Mouse (Mus musculus) limb, embryonic 15.5 days (tissue): Measurements from ENCODE around the gene Ypel3. TPM values are rescaled to one million over a fixed set of nuclear protein-coding genes. Genes with fewer than 3 reads are reported as not detected.

Source experiments
- ATAC-seq: fragments of 200-750 bp; cut with Nextera tagmentation; 2 replicates; pipeline ENCODE4 v1.8.0; 2017; ENCODE audit warnings: low read depth, moderate TSS enrichment; ENCODE audit not compliant: insufficient number of reproducible peaks, low FRiP score, low TSS enrichment
- H3K27ac ChIP-seq: fragments of 300-500 bp; sonication (generic); 2 replicates; pipeline ENCODE4 v1.5.1; 2015; ENCODE audit warnings: moderate library complexity, mild to moderate bottlenecking, inconsistent platforms
- H3K27me3 ChIP-seq: fragments of 300-500 bp; sonication (generic); 2 replicates; pipeline ENCODE4 v1.6.1; 2015; ENCODE audit warnings: inconsistent platforms
- H3K36me3 ChIP-seq: fragments of 300-500 bp; sonication (generic); 2 replicates; pipeline ENCODE4 v1.6.1; 2015; ENCODE audit warnings: inconsistent platforms
- H3K4me1 ChIP-seq: fragments of 300-500 bp; sonication (generic); 2 replicates; pipeline ENCODE4 v1.6.1; 2015; ENCODE audit warnings: inconsistent platforms
- H3K4me2 ChIP-seq: fragments of 300-500 bp; sonication (generic); 2 replicates; pipeline ENCODE4 v1.6.1; 2015; ENCODE audit warnings: mild to moderate bottlenecking, inconsistent platforms
- H3K4me3 ChIP-seq: fragments of 300-500 bp; sonication (generic); 2 replicates; pipeline ENCODE4 v1.5.1; 2015; ENCODE audit warnings: mild to moderate bottlenecking, inconsistent platforms
- H3K9ac ChIP-seq: fragments of 300-500 bp; sonication (generic); 2 replicates; pipeline ENCODE4 v1.6.1; 2015; ENCODE audit warnings: inconsistent platforms
- H3K9me3 ChIP-seq: fragments of 300-500 bp; sonication (generic); 2 replicates; pipeline ENCODE4 v1.6.1; 2016; ENCODE audit warnings: inconsistent platforms
- WGBS: fragments of 180-500 bp; shearing (Covaris S2); methylation state at CpG from one replicate; pipeline ENCODE4 v1.1.7; 2015; 5-methylcytosine and 5-hydroxymethylcytosine counted together
- polyA plus RNA-seq: library from polyadenylated mRNA; unstranded; fragments of >200 nt; fragmentation: Nextera tagmentation; extraction: Ambion mirVana; gene quantifications from 2 replicates; pipeline ENCODE4 v1.2.1, GENCODE M21; 2015

The Ypel3 gene
- polyA plus RNA-seq, 1 experiment from 2014 or later = 117 TPM

GRCm38 (mm10) chr7:126823940-126824339 is 47.2 kb downstream of the Ypel3 start:
- H3K9ac ChIP-seq = no peak overlapping the region
- WGBS = 9% methylated on average over 10 of the region's 10 CpGs
- H3K27me3 ChIP-seq = peaks cover 51% of the 10 kb centered on the region
- no peak for ATAC-seq
- no peaks in the 10 kb centered on the region for H3K36me3 ChIP-seq
- no peaks in the 10 kb centered on the region for H3K9me3 ChIP-seq
- H3K4me2 ChIP-seq = no peak overlapping the region
- H3K4me3 ChIP-seq = no peak overlapping the region
- peaks cover 6% of the 10 kb centered on the region for H3K4me1 ChIP-seq
- H3K27ac ChIP-seq = no peak overlapping the region

- Histone ChIP-seq H3K9ac (no peak overlapping the region), H3K4me3 (no peak overlapping the region), H3K27me3 (peaks cover 53% of the 10 kb centered on the region), H3K4me2 (no peak overlapping the region), H3K27ac (no peak overlapping the region), H3K4me1 (peaks cover 6% of the 10 kb centered on the region), H3K9me3 (no peaks in the 10 kb centered on the region), H3K36me3 (no peaks in the 10 kb centered on the region)
- WGBS = 18% methylated on average over 8 of the region's 8 CpGs
- ATAC-seq = no peak
Observed at GRCm38 (mm10) chr7:126825403-126825802, 48.6 kb downstream of the Ypel3 start.

DNA sequence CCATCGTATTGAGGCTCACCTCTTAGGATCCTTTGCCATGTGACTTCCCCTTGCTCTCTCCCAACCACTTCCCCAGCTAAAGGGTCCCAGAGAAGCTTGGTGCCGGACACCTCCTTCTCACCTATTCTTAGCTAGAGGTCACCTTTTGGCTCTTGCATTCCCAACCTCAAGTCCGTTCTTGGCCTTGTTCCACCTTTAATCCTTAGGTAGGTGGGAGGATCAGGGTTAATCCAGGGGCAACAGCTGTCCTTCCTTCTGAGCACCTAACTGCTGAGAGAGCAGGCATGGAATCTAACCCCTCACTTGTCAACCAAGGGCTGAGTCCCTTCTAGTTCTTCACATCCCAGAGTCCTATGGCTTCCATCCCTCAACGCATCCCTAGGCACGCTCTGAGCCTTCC is 49.2 kb downstream of the Ypel3 start:
- H3K27ac ChIP-seq = no peak overlapping the region
- no peak overlapping the region for H3K4me2 ChIP-seq
- H3K9me3 ChIP-seq = no peaks in the 10 kb centered on the region
- H3K4me3 ChIP-seq = no peak overlapping the region
- H3K9ac ChIP-seq = no peak overlapping the region
- ATAC-seq = no peak
- peaks cover 58% of the 10 kb centered on the region for H3K27me3 ChIP-seq
- peaks cover 6% of the 10 kb centered on the region for H3K4me1 ChIP-seq
- H3K36me3 ChIP-seq = no peaks in the 10 kb centered on the region
- WGBS = 73% methylated on average over 5 of the region's 5 CpGs

Other genes starting within 250 kb of the Ypel3 start
- 173 and 191 TPM in 2 replicates for gene Eif3c, start 210.5 kb upstream of the Ypel3 start, polyA plus RNA-seq
- gene Apobr, start 192.0 kb upstream of the Ypel3 start, polyA plus RNA-seq = 0.79 and 1.9 TPM in 2 replicates
- 32.7 and 37.7 TPM in 2 replicates for gene Cln3, start 191.1 kb upstream of the Ypel3 start, polyA plus RNA-seq
- gene Il27, start 182.0 kb upstream of the Ypel3 start, polyA plus RNA-seq = not detected in 2 replicates
- 29.8 and 41.9 TPM in 2 replicates for gene Nupr1, start 146.1 kb upstream of the Ypel3 start, polyA plus RNA-seq
- gene Sgf29, start 127.6 kb upstream of the Ypel3 start, polyA plus RNA-seq = 43.4 and 43.9 TPM in 2 replicates
- 12.2 and 17.5 TPM in 2 replicates for gene Sult1a1, start 100.5 kb upstream of the Ypel3 start, polyA plus RNA-seq
- 109 and 131 TPM in 2 replicates for gene Bola2, start 81.6 kb upstream of the Ypel3 start, polyA plus RNA-seq
- gene Slx1b, start 81.2 kb upstream of the Ypel3 start, polyA plus RNA-seq = 10.5 and 12.3 TPM in 2 replicates
- gene Coro1a, start 69.2 kb upstream of the Ypel3 start, polyA plus RNA-seq = 44.5 and 46.5 TPM in 2 replicates
- 65.2 and 68.3 TPM in 2 replicates for gene Mapk3, start 17.4 kb upstream of the Ypel3 start, polyA plus RNA-seq
- gene Gdpd3, start 10.6 kb upstream of the Ypel3 start, polyA plus RNA-seq = 16.8 and 17.7 TPM in 2 replicates
- gene Tbx6, start 4.5 kb downstream of the Ypel3 start, polyA plus RNA-seq = 0.37 and 0.46 TPM in 2 replicates
- gene Ppp4c, start 15.5 kb downstream of the Ypel3 start, polyA plus RNA-seq = 212 and 227 TPM in 2 replicates
- 0.22 and 0.56 TPM in 2 replicates for gene Fam57b, start 20.7 kb downstream of the Ypel3 start, polyA plus RNA-seq
- not detected in 2 replicates for gene 4930451I11Rik, start 54.7 kb downstream of the Ypel3 start, polyA plus RNA-seq
- gene Doc2a, start 70.5 kb downstream of the Ypel3 start, polyA plus RNA-seq = 0.57 and 0.82 TPM in 2 replicates
- 26.7 and 30.1 TPM in 2 replicates for gene Hirip3, start 85.0 kb downstream of the Ypel3 start, polyA plus RNA-seq
- 80.7 and 82.1 TPM in 2 replicates for gene Ino80e, start 85.4 kb downstream of the Ypel3 start, polyA plus RNA-seq
- gene Taok2, start 107.7 kb downstream of the Ypel3 start, polyA plus RNA-seq = 40.9 and 46.3 TPM in 2 replicates
- 31.3 and 35.1 TPM in 2 replicates for gene Tmem219, start 146.0 kb downstream of the Ypel3 start, polyA plus RNA-seq
- gene Kctd13, start 151.9 kb downstream of the Ypel3 start, polyA plus RNA-seq = 13.5 and 15.3 TPM in 2 replicates
- 0.10 TPM in 1 of 2 replicates, not detected in the other for gene Asphd1, start 172.6 kb downstream of the Ypel3 start, polyA plus RNA-seq
- gene Sez6l2, start 173.6 kb downstream of the Ypel3 start, polyA plus RNA-seq = 0.46 and 0.50 TPM in 2 replicates
- gene Cdipt, start 199.0 kb downstream of the Ypel3 start, polyA plus RNA-seq = 105 and 119 TPM in 2 replicates
- 1.5 and 1.6 TPM in 2 replicates for gene Cdiptos, start 199.1 kb downstream of the Ypel3 start, polyA plus RNA-seq
- 13.1 and 17.0 TPM in 2 replicates for gene Mvp, start 237.7 kb downstream of the Ypel3 start, polyA plus RNA-seq
- gene Pagr1b, start 239.5 kb downstream of the Ypel3 start, polyA plus RNA-seq = 0.63 and 1.8 TPM in 2 replicates
- 46.7 and 85.6 TPM in 2 replicates for gene Pagr1a, start 240.4 kb downstream of the Ypel3 start, polyA plus RNA-seq
- gene Gm42742, start 244.1 kb downstream of the Ypel3 start, polyA plus RNA-seq = 28.9 and 58.2 TPM in 2 replicates
- gene Prrt2, start 244.3 kb downstream of the Ypel3 start, polyA plus RNA-seq = 16.5 and 17.5 TPM in 2 replicates